Mouse (Mus musculus) v-Abl transformed pro-B cells (cell line): ENCODE data around the gene Coil.

Experiments
- in situ Hi-C, 2 experiments: fragments of 400-800 bp; cut with MboI; formaldehyde crosslinking; loops; one replicate each; pipeline ENCODE4 v1.15.1; 2025; ENCODE audit not compliant: unreplicated experiment in 2 of 2

Coil gene

DNA sequence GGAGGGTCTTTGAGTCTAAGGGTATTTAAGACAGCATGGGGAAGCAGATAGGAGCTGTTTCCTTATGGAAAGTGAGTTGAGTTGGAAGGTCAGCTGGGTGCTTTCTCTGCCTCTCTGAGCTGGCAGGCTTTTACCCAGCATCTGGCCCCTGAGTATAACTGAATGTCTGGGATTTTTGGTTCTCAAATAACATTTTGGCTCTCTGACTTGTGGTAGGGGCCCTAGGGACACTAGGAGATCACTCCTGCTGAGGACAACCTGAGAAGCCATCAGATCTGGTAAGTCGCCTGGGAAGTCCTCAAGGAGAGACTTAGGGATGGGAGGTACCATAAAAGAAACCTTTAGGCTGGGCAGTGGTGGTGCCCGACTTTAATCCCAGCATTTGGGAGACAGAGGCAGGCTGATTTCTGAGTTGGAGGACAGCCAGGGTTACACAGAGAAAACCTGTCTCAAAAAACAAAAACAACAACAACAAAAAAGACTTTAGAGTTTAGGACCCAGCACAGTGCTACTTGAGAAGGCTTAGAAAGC is at the start of gene Coil:
Gene Coil, plus strand, starts transcription at position 51 of the 531 bp plus-strand sequence.
- in situ Hi-C loops = loop anchor here in 1 of 2 experiments (5.0 kb wide), 1 partner anchor 63 kb away; no protein-coding TSS in a partner anchor

DNA sequence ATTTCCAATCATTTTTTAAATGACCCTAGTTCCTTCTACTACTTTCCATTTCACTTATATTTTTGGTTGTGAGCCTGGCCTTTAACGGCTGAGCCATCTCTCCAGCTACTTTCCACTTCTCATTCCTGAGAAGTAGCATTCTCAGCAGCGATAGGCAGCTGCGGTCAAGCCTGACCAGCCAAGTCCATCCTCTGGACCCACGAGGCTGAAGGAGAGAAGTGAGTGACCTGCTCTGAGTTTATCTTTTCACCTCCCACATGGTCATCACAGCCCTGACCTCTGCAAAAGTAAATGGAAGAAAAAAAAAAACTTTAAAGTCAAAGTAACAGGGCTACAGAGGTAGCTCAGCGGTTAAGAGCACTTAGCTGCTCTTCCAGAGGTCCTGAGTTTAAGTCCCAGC is 43.5 kb upstream of the Coil start:
- in situ Hi-C loops = loop anchor here in 1 of 2 experiments (10.0 kb wide), 1 partner anchor 62 kb away; the partner anchor contains the start of gene Akap1

DNA sequence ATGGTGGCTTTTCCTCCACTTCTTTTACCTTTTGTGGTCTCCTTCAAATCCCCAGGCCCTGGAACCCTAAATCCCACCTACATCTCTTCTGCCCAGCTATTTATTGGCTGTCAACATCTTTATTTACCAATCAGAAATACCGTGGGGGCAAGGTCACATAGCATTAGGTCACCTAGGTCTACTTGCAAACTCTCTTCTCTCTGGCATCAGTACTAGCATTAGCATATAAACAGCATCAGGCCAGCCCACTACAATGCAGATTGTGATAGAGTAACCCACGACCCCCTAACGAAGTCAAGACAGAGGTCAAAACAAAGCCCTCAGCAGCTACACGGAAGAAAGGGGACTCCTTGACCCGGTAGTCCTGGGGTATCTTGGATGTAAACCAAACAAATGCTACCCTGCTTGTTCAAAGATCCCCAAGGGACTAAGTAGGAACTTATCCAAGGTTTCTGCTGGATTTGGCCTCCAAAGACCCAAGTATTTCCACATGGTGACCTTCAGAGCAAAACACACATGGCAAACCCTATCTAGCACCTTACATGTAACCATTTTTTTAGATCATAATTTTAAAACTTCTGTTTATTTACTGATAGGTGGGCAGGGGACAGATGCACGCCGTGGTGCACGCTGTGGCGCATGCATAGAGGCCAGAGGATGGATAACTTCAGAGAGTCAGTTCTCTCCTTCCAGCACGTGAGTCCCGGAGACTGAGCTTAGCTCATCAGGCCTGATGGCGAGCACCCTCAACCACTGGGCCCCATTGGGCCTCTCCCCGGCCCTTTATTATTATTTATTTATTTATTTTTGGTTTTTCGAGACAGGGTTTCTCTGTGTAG is 38.1 kb upstream of the Coil start:
- in situ Hi-C loops = no loop called here

DNA sequence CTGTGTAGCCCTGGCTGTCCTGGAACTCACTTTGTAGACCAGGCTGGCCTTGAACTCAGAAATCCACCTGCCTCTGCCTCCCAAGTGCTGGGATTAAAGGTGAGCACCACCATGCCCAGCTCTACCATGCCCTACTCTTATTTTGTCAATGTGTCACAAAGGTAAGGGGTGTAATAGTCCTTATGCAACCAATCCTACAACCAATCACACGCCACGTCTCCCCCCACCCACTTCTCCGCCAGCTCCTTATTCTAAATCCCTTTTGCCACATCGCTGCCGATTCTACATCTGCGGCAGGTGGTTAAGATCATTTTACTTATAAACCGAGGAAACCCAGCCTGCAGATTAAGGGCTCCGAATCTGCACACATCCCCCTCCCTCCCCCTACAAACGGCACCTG is 37.0 kb upstream of the Coil start:
- in situ Hi-C loops = no loop called here

DNA sequence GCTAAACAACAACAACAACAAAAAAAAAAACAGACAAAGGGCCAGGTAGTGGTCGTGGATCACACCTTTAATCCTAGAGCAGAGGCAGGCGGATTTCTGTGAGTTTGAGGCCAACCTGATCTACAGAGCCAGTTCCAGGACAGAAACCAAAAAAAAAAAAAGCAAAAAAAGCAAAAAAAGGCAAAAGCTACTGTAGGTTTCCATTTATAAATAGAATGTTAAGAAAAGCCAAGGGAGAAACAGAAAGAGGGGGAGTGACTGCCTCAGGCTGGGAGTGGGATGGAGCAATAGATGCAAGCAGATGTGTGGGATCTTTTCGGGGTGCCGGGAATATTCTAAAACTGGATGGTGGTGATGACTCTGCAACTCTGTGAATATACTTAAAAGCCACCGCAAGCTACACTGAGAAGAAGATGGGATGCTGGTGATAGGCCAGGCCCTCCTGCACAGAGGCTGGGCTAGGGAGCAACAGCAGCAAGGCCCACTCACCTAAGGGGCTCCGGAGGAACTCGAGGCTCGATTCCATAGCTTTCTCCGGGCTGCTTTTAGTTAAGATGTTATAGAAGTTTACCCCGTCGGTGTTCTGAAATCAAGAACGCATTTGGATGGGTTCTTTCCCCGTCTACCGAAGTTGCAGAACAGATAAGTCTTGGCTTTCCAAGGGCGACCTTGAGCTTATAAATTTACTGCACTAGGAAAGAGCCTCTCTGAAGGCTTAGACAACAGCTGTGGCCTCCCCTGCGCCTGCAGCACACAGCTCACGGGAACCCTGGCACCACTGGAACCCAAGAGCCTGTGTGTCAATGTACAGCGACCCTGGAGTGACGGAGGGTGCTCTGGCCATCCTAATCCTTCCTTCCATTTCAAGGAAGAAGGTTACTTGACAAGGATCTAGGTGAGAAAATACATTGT is 35.7 kb upstream of the Coil start:
- in situ Hi-C loops = no loop called here

DNA sequence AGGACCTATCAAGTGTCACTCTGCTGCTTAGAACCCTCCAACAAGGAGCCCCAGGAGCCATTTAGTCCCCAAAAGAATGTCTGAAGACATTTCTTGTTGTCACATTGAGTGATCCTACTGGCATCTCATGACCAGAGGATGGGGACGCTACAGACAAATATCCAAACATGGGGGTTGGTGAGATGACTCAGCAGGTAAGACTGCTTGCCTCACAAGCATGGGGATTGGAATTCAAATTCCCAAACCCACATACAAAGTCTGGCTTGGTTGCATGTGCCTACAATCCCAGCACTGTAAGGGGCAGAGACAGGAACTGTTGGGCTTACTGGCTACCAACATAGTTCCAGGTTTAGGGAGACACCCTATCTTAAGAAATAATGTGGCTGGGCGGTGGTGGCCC is 32.2 kb upstream of the Coil start:
- in situ Hi-C loops = no loop called here

DNA sequence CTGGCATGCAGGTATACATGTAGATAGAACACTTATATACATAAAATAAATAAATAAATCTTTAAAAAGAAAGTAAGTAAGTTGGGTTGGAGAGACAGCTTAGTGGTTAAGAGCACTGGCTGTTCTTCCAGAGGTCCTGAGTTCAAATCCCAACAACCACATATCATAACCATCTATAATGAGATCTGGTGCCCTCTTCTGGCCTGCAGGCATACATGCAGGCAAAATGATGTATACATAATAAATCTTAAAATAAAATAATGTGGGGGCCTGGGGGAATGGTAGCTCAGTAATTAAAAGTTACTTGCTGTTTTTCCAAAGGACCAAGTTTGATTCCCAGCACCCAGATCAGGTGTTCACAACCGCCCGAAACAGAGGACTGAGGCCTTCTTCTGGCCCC is 31.3 kb upstream of the Coil start:
- in situ Hi-C loops = no loop called here

DNA sequence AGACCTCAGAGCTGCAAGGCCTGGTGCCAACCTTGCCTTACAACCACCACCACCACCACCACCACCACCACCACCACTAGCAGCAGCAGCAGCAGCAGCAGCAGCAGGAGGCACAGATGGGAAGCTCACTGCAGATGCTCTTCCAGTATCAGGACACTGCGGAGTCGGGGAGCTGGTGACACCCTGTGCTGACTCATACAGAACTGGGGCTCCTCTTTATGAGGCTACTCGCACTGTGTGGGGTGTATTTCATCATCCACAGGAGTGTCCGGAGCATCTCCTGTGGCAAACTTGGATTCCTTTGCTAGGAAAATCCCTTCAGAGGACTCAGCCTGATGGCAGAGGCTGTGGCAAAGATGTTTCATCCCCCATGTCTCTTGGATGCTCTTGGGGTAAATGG is 30.4 kb upstream of the Coil start:
- in situ Hi-C loops = no loop called here

DNA sequence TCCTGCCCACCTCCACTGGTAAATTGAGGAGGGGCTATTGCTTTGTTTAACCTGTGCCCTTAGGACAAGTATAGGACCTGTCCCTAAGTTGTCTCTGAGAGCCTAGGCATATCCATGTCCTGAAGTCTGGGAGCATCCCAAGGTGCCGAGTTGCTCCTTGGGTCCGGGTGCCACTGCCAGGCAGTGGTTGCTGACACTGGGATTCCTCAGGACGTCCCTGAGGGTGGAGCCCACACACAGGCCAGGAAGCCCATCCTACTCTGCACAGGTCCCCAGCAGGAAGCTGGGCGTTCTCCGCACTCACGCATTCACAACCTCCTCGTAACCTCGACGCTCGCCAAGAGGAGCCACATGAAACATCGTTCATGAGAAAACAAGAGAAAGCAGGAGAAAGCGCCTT is 28.6 kb upstream of the Coil start:
- in situ Hi-C loops = no loop called here

DNA sequence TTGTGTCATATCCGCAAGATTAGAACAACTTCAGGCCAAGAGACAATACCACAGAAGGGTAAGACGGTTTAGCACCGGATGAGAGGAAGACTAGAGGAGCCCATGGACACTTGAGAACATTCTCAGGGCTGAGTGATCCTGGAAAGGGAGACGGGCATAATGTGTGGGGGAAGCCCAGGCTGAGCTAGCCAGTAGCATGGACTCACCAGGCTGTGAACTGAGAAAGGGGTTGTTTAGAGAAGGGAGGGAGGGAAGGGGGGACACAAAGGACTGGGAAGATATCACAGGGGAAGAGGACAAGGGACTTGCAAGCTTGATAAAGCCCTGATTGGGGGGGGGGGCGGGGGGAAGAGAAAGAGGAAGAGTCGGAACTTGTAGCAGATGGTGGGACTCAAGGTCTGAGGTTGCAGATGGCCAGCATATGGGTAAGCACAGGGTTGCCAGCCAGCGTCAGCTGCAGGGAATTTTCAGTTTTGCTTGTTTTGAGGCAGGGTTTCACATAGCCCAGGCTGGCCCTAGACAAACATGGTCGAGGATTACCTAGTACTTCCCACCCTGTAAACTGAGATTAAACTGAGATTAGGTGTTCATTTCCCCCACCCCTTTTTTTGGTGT is 24.0 kb upstream of the Coil start:
- in situ Hi-C loops = no loop called here

DNA sequence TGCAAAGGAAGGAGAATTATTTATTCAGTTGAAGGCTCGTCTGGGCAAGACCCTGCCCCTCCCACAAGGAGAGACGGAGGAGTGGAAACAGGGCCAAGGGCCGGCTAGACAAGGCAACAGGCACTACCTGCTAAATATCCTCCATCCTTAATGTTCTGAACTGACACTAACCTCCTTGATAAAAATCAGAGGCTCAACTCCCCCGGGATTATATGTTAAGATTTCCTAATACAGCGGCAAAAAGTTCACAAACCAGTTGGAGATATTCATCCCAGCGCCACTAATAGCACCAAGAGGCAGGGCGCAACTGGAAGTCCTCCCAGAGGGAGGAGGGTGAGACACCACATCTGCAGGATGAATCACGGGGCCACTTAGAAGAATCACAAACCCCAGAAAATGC is 21.2 kb upstream of the Coil start:
- in situ Hi-C loops = no loop called here

DNA sequence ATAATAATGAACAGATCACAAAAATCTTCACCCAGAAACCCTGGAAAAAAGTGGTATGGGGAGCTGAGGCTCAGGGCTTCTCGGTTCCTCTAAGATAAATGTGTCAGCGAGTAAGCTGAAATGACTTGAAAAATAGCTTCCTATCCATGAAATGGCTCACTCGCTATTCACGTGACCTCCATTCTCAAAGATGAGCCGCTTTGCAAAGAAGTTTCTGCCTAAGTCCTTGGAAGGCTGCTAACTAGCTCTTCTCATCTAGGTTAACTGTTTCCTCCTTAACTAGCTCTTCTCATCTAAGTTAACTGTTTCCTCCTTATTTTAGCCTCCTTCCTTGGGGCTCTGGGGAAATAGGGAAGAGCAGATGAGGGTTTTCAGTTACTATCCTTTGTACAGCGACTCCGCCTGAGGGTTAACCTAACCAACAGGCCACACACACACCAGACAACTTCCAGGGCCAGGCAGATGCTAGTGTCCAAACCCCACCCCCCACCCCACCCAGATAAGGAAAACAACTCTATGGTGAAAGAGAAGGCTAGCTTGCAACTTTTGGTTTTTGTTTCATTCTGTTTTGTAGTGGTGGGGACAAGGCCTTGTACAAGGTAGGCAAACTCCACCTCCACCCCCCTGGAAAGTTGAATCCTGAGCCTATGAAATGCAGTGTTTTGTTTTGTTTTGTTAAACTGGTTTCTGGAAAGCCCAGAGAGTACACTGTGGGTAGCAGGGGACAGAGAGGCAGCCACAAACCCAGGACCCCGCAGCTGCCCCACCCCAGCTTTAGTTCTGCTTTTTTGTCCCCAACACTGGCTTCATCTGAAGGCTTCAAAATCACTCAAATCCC is 20.0 kb upstream of the Coil start:
- in situ Hi-C loops = loop anchor here (5.0 to 10.0 kb wide), 3 partner anchors 43 to 105 kb away; partner anchors contain the start of gene Akap1 (in 1 of the 2)

DNA sequence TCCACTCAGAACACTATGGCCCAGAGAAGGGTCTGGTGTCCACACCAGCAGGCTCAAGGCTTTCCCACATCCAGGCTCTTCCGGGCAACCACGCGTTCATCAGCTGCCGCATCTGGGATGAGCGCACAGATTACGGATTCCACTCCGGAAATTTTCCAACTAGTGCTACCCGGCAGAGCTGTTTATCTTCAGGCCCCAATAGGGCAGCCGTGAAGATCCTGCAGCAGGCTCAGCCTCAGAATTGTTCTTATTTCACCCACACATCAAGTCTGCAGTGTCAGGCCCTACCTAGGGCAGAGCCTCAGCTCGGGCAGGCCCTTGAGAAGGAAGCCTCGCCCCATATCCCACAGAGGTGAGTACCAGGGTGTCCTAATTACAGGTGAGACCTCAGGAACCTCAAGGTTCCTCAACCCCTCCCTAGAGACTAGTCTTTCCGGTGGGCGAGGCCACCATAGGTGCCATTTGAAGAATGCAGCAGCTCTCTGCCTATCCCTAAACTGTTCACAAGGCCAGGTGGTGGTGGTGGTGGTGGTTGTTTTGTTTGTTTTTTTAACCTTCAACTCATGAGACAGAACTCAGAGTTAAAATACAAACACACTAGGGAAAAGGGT is 19.3 kb upstream of the Coil start:
- in situ Hi-C loops = loop anchor here (5.0 to 10.0 kb wide), 3 partner anchors 43 to 106 kb away; partner anchors contain the start of gene Akap1 (in 1 of the 2)

DNA sequence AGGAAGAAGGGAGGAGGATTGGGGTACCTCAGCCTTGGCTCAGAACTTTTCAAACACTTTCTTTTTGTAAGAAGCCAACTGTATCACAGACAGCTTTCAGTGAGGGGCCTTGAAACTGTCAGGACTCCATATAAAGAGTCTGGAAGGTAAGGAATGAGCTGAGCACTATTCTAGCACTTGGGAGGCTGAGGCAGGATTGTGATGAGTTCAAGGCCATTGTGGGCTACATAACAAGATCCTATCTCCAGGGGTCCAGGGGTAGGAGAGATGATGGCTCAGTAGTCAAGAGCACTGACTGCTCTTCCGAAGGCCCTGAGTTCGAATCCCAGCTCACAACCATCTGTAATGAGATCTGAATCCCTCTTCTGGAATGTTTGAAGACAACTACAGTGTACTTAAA is 18.5 kb upstream of the Coil start:
- in situ Hi-C loops = loop anchor here (5.0 to 10.0 kb wide), 3 partner anchors 44 to 107 kb away; partner anchors contain the start of gene Akap1 (in 1 of the 2)

DNA sequence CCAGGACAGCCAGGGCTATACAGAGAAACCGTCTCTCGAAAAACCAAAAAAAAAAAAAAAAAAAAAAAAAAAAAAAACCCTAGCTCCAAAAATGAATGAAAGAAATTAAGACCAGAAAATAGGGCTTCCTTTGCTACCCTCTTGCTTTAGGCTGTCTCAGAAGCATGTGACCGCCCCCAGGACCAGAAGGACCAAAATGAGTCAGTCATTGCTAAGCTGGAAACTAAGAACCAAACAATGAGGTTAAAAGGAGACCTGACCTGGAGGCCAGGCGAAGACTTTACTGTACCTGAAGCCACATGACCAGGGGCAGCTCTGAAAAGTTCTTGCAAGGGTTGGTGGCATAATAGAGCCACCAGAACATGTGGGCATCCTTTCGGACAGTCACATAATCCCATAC is 17.9 kb upstream of the Coil start:
- in situ Hi-C loops = loop anchor here (5.0 to 10.0 kb wide), 3 partner anchors 45 to 107 kb away; partner anchors contain the start of gene Akap1 (in 1 of the 2)

DNA sequence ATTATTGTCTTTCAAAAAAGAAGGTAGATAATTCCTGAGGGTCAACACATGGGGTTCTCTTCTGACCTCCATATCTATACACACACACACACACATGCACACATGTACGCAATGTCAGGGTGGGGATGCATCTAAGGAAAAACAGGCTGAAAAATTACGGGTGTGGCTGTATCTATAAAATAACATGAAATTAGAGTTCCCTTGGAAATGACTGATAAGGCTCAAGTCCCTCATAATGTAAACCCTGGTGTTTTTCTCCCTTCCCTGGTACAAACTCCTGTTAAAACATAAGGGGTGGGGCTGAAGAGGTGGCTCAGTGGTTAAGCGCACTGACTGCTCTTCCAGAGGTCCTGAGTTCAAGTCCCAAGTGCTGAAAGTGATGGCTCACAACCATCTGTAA is 16.5 kb upstream of the Coil start:
- in situ Hi-C loops = loop anchor here (5.0 to 10.0 kb wide), 3 partner anchors 46 to 109 kb away; partner anchors contain the start of gene Akap1 (in 1 of the 2)

DNA sequence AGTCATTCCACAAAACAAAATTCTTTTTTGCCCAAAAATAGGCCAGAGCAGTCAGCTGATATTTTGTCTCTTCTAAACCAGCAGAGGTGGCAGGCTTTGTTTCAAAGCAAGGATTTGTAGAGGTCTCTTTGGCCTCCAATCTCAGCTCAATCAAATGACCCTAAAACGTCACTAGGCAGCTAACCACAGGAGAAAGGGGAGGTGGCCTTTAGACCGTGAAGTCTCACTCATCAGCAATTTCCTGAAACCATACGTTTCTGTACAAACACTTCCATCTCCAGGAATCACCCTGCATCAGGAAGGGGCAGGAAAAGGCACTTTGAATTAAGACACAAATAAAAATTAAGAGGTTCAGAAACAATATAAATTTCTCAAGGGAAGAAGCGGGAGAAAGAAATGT is 15.2 kb upstream of the Coil start:
- in situ Hi-C loops = loop anchor here (5.0 to 10.0 kb wide), 3 partner anchors 48 to 110 kb away; partner anchors contain the start of gene Akap1 (in 1 of the 2)

DNA sequence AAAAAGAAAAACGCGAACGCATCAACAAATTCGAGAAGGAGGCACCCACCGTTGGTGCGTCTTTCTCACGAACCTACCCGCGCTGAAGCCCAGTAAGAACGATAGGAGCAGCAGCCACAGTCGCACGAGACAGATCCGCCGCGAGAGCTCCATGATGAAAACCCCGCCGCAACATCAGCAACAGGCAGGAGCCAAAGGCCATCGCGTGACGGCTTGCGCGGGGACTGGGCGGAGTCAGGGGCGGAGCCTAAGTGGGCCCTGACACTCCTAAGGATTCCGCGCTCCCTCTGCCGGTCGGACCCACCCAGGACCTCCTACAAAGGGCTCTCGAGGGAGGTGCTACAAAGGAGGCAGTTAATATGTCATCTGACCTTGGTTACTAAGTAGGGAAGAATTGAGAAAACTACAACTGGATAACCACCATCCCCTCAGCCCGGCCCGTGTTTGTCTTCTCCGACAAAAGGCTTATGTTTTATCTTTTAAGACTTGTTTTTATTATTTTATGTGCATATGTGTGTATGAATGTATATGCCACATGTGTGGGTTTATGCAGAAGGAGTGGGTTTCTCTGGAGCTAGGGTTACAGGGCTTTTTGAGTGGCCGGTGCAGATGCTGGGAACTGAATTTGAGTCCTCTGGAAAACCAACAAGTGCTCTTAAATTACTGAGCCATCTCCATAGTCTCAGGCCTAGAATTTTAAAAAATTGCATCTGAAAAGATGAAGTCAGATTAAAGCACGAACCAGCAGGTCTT is 14.7 kb upstream of the Coil start, which contains the start of gene Scpep1:
Gene Scpep1, minus strand, starts transcription at position 249 of the 753 bp plus-strand sequence.
- in situ Hi-C loops = loop anchor here (10.0 kb wide), 2 partner anchors 91 to 111 kb away; partner anchors contain the start of gene Akap1 (in 1 of the 2)
